Mouse (Mus musculus) midbrain, embryonic 11.5 days (tissue): Measurements from ENCODE around the gene Gpld1. TPM values are rescaled to one million over a fixed set of nuclear protein-coding genes. Genes with fewer than 3 reads are reported as not detected.
A peak's percentile ranks its signal among the peaks of the same experiment; 100 is the strongest.

Experiments
- ATAC-seq: fragments of 200-750 bp; cut with Nextera tagmentation; 2 replicates; pipeline ENCODE4 v1.8.0; 2017; ENCODE audit warnings: moderate TSS enrichment, moderate library complexity; ENCODE audit not compliant: low FRiP score
- DNase-seq: peaks from one replicate; pipeline ENCODE4 v3.0.0; 2015; ENCODE audit warnings: low spot score; ENCODE audit errors: missing footprints
- H3K27ac ChIP-seq: fragments of 300-500 bp; sonication (generic); 2 replicates; pipeline ENCODE4 v1.5.1; 2014; ENCODE audit warnings: low read depth, low read length
- H3K27me3 ChIP-seq: fragments of 300-500 bp; sonication (generic); 2 replicates; pipeline ENCODE4 v1.6.1; 2014; ENCODE audit warnings: mild to moderate bottlenecking, low read length, moderate library complexity, mixed read lengths; ENCODE audit not compliant: control insufficient read depth, insufficient read depth
- H3K36me3 ChIP-seq: fragments of 300-500 bp; sonication (generic); 2 replicates; pipeline ENCODE4 v1.6.1; 2014; ENCODE audit warnings: mild to moderate bottlenecking, low read length, moderate library complexity, mixed read lengths; ENCODE audit not compliant: control insufficient read depth, insufficient read depth
- H3K4me1 ChIP-seq: fragments of 300-500 bp; sonication (generic); 2 replicates; pipeline ENCODE4 v1.6.1; 2014; ENCODE audit warnings: low read length; ENCODE audit not compliant: control insufficient read depth, insufficient read depth
- H3K4me2 ChIP-seq: fragments of 300-500 bp; sonication (generic); 2 replicates; pipeline ENCODE4 v1.6.1; 2014; ENCODE audit warnings: mild to moderate bottlenecking, moderate library complexity
- H3K4me3 ChIP-seq: fragments of 300-500 bp; sonication (generic); 2 replicates; pipeline ENCODE4 v1.5.1; 2014; ENCODE audit warnings: low read depth, low read length
- H3K9ac ChIP-seq: fragments of 300-500 bp; sonication (generic); 2 replicates; pipeline ENCODE4 v1.6.1; 2014; ENCODE audit warnings: low read length
- H3K9me3 ChIP-seq: fragments of 300-500 bp; sonication (generic); 2 replicates; pipeline ENCODE4 v1.6.1; 2016; ENCODE audit warnings: low read length; ENCODE audit not compliant: control insufficient read depth
- WGBS: fragments of 180-500 bp; shearing (Covaris S2); extraction: QIAGEN DNeasy Blood & Tissue Kit; methylation state at CpG from one replicate; pipeline ENCODE4 v1.1.7; 2014; 5-methylcytosine and 5-hydroxymethylcytosine counted together
- polyA plus RNA-seq: library from polyadenylated mRNA; unstranded; fragments of >200 nt; fragmentation: Nextera tagmentation; extraction: Ambion mirVana; gene quantifications from 2 replicates; pipeline ENCODE4 v1.2.1, GENCODE M21; 2014

The Gpld1 gene
- polyA plus RNA-seq, 1 experiment from 2014 or later: 0.23 TPM

DNA sequence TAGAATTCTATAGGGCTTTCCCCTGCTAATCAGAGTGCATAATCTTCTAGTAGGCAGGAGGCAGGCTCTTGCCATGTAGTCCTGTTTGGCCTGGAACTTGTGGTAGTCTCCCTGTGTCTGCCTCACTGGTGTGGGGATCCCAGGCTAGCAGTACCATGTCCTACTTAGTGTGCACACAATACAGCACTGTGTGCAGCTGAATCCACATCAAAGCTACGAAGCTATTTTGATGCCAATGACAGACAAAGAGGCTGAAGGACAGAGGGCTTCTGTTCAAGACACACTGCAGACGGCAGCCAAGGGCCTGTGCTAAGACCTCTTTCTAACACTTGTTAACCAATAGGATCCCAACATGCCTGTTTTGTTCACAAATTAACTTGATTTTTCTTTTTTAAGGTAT lies 42.5 kb downstream of the Gpld1 start:
- no peaks in the 10 kb centered on the region for H3K4me1 ChIP-seq
- no peaks in the 10 kb centered on the region for H3K9me3 ChIP-seq
- DNase-seq (no peak), ATAC-seq (peak; percentile 43; the same call in 1 of the 2 replicates)
- H3K9ac ChIP-seq: no peak overlapping the region
- no peak overlapping the region for H3K4me3 ChIP-seq
- no peak overlapping the region for H3K27ac ChIP-seq
- no peak overlapping the region for H3K4me2 ChIP-seq
- H3K36me3 ChIP-seq: peaks cover 2% of the 10 kb centered on the region; the same call in 1 of the 2 replicates
- no peaks in the 10 kb centered on the region for H3K27me3 ChIP-seq
- 68% methylated on average over 2 of the region's 2 CpGs for WGBS

DNA sequence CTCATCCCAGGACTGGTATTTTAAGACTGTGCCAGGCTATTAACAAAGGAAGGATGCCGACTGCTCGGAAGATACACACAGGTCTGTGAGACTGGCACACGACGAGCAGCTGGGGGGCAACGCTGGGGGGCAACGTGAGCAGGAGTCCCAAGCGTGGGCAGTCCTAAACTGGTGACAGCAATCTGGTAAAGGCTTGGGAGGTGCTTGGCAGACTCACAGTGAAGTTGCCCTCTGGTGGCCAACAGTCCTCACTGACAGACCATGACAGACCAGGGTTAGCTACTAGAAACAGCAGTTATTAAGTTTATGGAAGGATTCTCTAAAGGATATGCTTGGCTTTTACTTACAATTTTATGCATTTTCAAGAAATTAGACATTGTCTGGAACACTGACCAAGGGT lies 45.4 kb downstream of the Gpld1 start:
- DNase-seq (peak; percentile 87), ATAC-seq (peak; percentile 55)
- no peak overlapping the region for H3K9ac ChIP-seq
- H3K27me3 ChIP-seq: no peaks in the 10 kb centered on the region
- H3K27ac ChIP-seq: no peak overlapping the region
- no peaks in the 10 kb centered on the region for H3K4me1 ChIP-seq
- peaks cover 3% of the 10 kb centered on the region; the same call in 1 of the 2 replicates for H3K36me3 ChIP-seq
- H3K4me3 ChIP-seq: no peak overlapping the region
- H3K4me2 ChIP-seq: no peak overlapping the region
- WGBS: 44% methylated on average over 7 of the region's 7 CpGs
- H3K9me3 ChIP-seq: no peaks in the 10 kb centered on the region

DNA sequence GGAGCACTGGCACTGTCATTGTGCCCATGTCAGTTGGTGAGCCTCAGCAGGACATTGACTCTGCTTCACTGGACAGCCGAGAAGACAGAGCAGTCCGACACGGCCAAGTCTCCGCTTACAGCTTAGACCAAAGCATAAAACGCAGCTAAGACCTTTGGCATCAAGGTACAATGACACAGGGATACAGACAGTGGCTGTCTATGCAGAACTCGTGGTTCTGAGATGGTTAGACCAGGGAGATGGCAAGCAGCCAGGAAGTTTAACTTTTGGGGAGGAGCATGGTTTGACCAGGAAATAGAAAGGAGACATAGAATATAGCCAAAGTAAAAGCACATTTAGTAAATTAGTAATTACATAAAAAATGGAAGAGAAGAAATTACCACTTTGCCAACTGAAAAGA lies 46.1 kb downstream of the Gpld1 start:
- Histone ChIP-seq H3K9ac (no peak overlapping the region), H3K4me2 (no peak overlapping the region), H3K4me3 (no peak overlapping the region), H3K27me3 (no peaks in the 10 kb centered on the region), H3K9me3 (no peaks in the 10 kb centered on the region), H3K27ac (no peak overlapping the region), H3K36me3 (peaks cover 5% of the 10 kb centered on the region; the same call in 1 of the 2 replicates), H3K4me1 (no peaks in the 10 kb centered on the region)
- no peak for ATAC-seq
- WGBS: 84% methylated on average over 6 of the region's 6 CpGs
- DNase-seq: no peak

DNA sequence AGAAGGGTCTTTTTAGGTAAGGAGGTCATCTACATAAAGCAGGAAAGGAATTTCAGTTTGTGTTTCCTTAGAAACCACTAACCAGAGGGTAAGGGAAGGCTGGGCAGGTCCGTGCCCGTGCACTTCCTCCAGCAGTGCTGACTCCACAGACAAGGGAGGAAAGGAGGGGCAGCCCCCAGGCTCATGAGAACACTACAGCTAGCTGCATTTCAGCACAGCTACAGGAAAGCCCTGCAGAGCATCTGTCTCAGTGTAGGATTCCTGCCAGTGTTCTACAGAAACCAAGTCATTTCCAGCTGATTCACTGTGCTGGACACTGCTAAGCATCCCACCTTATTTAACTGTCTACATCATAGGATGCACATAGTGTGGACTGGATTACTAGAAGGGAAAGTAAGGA lies 50.2 kb downstream of the Gpld1 start:
- no peaks in the 10 kb centered on the region for H3K4me1 ChIP-seq
- H3K36me3 ChIP-seq: peaks cover 25% of the 10 kb centered on the region
- no peak overlapping the region for H3K4me3 ChIP-seq
- DNase-seq (no peak), ATAC-seq (no peak)
- no peak overlapping the region for H3K27ac ChIP-seq
- no peak overlapping the region for H3K4me2 ChIP-seq
- H3K9ac ChIP-seq: no peak overlapping the region
- WGBS: 49% methylated on average over 2 of the region's 2 CpGs
- no peaks in the 10 kb centered on the region for H3K9me3 ChIP-seq
- H3K27me3 ChIP-seq: no peaks in the 10 kb centered on the region

DNA sequence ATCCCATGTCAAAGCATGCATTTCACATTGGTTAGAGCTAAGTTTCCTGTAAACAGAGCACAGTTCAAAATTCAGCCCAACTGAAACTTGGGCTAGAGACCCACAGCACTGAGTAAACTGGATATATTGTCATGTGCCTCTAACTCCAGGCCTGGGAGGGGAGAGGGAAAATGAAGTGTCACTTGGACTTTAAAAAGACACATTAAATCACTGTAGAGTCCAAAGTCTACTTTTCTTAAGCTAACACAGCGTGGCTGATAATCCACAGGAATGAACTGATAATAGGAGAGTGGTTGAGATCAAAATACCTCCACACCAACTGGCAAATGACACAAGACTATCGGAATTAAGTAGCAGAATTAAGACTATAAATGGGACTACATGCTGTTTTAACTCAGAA lies 56.6 kb downstream of the Gpld1 start:
- Histone ChIP-seq H3K4me1 (no peaks in the 10 kb centered on the region), H3K9me3 (no peaks in the 10 kb centered on the region), H3K36me3 (peaks cover 24% of the 10 kb centered on the region), H3K27me3 (no peaks in the 10 kb centered on the region), H3K4me2 (no peak overlapping the region), H3K9ac (no peak overlapping the region), H3K27ac (no peak overlapping the region), H3K4me3 (no peak overlapping the region)
- DNase-seq (no peak), ATAC-seq (no peak)
- 88% methylated on average over 2 of the region's 2 CpGs for WGBS

DNA sequence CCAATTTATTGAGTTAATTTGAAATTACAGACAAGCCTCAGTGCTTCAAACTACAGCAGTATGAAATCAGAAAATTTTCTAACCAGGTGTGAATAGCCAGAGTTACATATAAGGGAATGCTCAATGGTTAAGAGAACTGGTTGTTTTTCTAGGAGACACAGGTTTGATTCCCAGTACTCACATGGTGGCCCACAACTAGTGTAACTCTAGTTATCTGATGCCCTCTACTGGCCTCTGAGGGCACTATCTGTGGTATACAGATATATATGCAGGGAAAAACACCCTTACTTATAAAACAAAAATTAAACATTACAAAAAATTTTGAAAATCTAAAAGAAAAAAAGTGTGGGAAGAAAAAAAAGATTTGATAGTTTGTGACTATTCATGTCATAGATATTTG lies 60.0 kb downstream of the Gpld1 start:
- Histone ChIP-seq H3K4me2 (no peak overlapping the region), H3K27ac (no peak overlapping the region), H3K36me3 (peaks cover 8% of the 10 kb centered on the region), H3K27me3 (no peaks in the 10 kb centered on the region), H3K9me3 (no peaks in the 10 kb centered on the region), H3K4me1 (no peaks in the 10 kb centered on the region), H3K4me3 (no peak overlapping the region), H3K9ac (no peak overlapping the region)
- peak; percentile 75 for DNase-seq
- ATAC-seq: no peak

DNA sequence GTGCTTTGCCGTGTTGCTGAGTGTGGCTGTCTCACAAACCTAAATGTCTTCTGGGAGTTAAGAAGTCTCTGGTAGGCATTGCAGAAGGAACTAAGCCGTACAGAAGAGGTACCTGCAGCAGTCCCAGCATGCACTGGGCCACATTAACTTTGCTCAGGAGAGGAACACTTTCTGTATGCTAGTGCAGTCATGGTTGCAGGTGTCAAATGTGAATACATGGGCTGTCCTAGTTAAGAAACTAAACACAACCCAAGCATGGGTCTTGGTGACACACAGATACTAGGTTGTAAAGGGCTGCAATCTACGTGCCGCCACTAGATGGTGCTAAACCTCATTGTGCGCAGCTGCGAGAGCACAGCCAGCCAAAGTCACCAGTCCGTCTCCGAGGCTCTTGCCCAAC lies 64.2 kb downstream of the Gpld1 start:
- WGBS: 93% methylated on average over 6 of the region's 8 CpGs
- no peak for ATAC-seq

DNA sequence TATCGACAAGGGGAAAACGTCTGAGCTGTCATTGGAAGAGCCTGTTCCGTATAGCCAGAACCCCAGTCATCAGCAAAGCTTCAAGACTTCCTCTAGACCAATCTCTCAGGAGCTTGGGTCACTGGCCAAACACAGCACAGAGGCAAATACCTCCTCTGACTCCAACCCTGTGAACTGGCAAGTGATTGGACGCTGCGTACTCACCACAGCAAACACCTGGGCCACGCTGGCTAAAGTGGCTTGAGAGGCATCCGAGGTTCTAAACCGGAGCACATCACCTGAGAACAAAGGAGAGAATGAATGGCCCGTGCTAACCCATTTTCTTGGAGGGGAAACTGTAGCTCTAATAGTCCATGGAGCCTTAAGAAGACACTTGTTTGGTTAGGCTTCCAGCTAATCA lies 75.4 kb downstream of the Gpld1 start:
- Histone ChIP-seq H3K27ac (no peak overlapping the region), H3K27me3 (no peaks in the 10 kb centered on the region), H3K4me1 (peaks cover 11% of the 10 kb centered on the region; the same call in 1 of the 2 replicates), H3K36me3 (no peaks in the 10 kb centered on the region), H3K9me3 (no peaks in the 10 kb centered on the region), H3K4me3 (no peak overlapping the region), H3K4me2 (no peak overlapping the region; the same call in 1 of the 2 replicates), H3K9ac (no peak overlapping the region)
- ATAC-seq: no peak
- WGBS: 89% methylated on average over 9 of the region's 9 CpGs
- DNase-seq: no peak

More for the DNA sequence above, 64.2 kb downstream of the Gpld1 start:
- no peak overlapping the region for H3K4me2 ChIP-seq
- H3K9me3 ChIP-seq: no peaks in the 10 kb centered on the region
- H3K9ac ChIP-seq: no peak overlapping the region
- DNase-seq: peak; percentile 49
- H3K27me3 ChIP-seq: no peaks in the 10 kb centered on the region
- no peak overlapping the region for H3K27ac ChIP-seq
- no peak overlapping the region for H3K4me3 ChIP-seq
- peaks cover 2% of the 10 kb centered on the region; the same call in 1 of the 2 replicates for H3K36me3 ChIP-seq
- H3K4me1 ChIP-seq: no peaks in the 10 kb centered on the region

DNA sequence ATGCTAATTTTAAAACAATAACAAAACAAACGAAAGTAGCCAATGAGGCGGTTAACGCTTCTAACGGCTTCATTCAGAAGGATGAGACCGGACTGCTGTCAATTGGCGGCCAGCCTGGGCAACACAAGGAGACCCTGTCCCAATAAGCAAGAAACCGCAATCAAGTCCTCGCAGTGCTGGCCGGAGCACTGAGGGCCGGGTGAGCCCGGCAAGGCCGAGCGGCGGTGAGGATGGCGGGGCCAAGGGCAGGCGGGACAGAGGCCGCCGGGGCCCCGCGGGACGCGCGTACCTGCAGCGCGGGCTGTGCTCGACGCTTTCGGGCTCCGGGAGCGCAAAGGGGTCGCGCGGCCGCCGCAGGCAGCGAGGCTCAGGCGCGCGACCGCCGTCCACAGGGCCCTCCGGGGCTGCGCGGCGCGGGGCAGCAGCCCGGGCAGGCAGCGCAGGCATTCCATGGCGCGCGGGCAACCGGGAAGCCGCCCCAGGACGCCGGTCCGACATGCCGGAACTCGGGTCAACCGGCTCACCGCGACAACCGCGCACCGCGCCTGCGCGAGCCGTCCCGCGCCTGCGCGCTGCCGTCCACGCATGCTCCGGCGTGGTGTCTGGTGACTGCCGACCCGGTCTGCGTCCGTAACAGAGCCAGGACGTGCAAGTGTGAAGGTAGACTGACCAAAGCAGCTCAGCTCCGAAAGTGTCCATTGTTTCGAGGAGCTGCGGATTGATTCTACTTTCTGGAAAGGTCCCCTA lies 77.0 kb downstream of the Gpld1 start, which contains the start of gene Mrs2:
Mrs2 (minus strand) TSS at position 587 of the 747 bp plus-strand sequence.
- Histone ChIP-seq H3K4me3 (peak within 1 kb of the TSS; percentile 93), H3K4me2 (peak within 1 kb of the TSS; percentile 83), H3K27me3 (no peaks in the 10 kb centered on the region), H3K4me1 (peaks cover 11% of the 10 kb centered on the region; the same call in 1 of the 2 replicates), H3K36me3 (no peaks in the 10 kb centered on the region), H3K27ac (peak within 1 kb of the TSS; percentile 63; the same call in 1 of the 2 replicates), H3K9ac (peak within 1 kb of the TSS; percentile 93), H3K9me3 (no peaks in the 10 kb centered on the region)
- under 1% methylated on average over 84 of the region's 84 CpGs for WGBS
- peak; percentile 96 for ATAC-seq
- DNase-seq: peak; percentile 99
